Mouse (Mus musculus) spleen, adult 10 weeks (tissue): ENCODE data around the gene Ddx28. TPM values are rescaled to one million over a fixed set of nuclear protein-coding genes. Genes with fewer than 3 reads are reported as not detected.

Experiments
- polyA plus RNA-seq: library from polyadenylated mRNA; stranded (reverse); fragments of 350-450 nt; fragmentation: Illumina TruSeq; extraction: RNeasy Lipid Tissue Mini Kit (QIAGEN cat#74804); gene quantifications from one replicate; pipeline ENCODE4 v1.2.3, GENCODE M21; 2015; ENCODE audit warnings: low replicate concordance; ENCODE audit not compliant: insufficient read depth

Gene Ddx28
- 6.9 TPM for polyA plus RNA-seq

DNA sequence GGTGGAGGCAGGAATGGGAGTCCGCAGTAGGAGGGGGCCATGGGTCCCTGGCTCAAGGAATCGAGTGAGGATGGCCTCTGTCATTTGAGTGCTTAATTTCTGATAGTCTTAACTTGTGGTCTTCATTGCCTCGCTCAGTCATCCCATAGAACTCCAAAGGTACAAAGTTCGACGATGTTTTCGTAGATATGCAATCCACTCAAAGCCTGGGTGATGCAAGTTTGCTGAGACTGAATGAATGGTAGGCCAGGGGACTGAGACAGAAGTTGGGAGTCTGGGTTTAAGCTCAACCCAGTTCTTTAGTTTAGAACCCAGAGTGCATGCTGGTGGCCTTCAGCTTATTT, at the start of gene Ddx28:
Gene Ddx28, minus strand, starts transcription at position 240 of the 344 bp plus-strand sequence.

DNA sequence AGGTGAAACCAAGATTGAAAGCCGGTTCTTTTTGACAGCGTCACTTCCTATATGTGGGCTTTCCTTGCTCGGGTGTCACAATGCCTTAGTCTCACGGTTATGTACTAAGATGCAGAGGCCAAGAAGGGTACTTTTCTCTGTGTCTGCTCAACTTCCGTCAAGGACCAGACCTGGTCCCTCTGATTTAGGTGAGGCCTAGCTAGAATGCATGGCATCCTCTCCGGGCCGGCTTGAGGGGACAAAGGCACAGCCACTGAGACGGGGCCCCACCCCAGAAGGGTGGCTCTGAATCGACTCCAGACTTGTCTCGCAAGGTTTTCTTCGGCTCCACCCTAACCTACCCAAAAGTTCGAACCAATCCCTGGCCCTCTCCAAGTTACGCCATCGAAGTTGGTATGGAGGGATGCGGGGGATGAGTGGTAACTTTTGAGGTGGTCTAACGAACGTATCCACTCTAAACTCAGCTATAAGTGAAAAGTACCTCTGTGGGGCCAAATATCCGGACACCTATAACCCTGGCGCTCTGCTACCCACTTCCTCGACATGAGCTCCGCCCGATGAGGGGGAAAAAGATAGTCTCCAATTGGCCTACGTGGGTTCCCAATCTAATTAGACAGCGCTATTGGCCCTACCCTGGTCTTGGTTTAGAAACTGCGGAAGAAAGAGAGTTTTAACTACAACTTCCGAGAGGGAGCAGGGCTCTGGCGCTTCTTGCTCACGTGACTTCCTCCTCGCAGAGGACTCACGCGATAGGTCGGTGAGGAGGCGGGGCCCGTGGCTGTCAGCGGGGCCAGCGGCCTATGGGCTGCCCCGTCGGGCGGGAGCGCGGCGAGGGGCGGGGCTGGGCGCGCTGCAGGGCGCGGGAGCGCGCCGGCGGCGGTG, 47.3 kb upstream of the Ddx28 start, which contains the start of gene Nfatc3:
Gene Nfatc3, plus strand, starts transcription at position 110 of the 882 bp plus-strand sequence.

GRCm38 (mm10) chr8:106005875-106006274, 5.8 kb downstream of the Ddx28 start, which contains the start of gene Dpep2nb:
TSS of gene Dpep2nb (minus strand) at chr8:106005975.

DNA sequence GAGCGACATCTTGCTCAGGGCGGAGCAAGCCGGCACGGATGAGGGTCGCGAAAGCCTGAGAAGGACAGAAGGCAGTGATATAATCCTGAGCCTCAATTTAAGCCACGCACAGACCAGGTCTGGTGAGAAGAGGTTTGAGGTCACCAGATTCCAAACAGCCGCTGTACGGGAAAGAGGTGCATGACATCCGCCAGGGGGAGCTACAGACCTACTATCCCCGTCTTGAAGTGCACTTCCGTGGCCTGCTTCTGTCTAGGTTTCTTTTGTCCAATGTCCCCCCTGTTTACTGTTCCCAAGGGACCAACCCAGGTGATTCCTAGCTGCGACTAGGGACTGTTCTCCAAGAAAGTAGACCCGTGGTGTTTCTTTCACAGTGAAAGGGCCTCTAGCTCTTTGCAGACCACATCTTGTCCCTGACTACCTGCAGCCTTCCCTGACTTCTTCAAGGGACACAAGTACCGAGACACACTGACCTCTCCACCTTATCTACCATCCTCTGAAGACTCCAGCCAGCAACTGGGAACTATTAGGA, 20.8 kb downstream of the Ddx28 start, which contains the start of gene Dus2:
Gene Dus2, plus strand, starts transcription at position 482 of the 532 bp plus-strand sequence.

GRCm38 (mm10) chr8:105979325-105979724, 32.4 kb downstream of the Ddx28 start, which contains the start of gene Dpep3:
TSS of gene Dpep3 (minus strand) at chr8:105979429.

GRCm38 (mm10) chr8:105965905-105966341, 45.8 kb downstream of the Ddx28 start, which contains the start of gene Slc12a4:
TSS of gene Slc12a4 (minus strand) at chr8:105966097.

Other genes starting within 250 kb of the Ddx28 start
- gene Ranbp10, start 184.5 kb downstream of the Ddx28 start, polyA plus RNA-seq, result 33.1 TPM
- gene Tsnaxip1, start 184.2 kb downstream of the Ddx28 start, polyA plus RNA-seq, result 0.18 TPM
- 12.7 TPM for gene Cenpt, start 158.6 kb downstream of the Ddx28 start, polyA plus RNA-seq
- gene Thap11, start 156.8 kb downstream of the Ddx28 start, polyA plus RNA-seq, result 21.7 TPM
- gene Nutf2, start 151.3 kb downstream of the Ddx28 start, polyA plus RNA-seq, result 79.0 TPM
- gene Edc4, start 131.0 kb downstream of the Ddx28 start, polyA plus RNA-seq, result 23.4 TPM
- gene Nrn1l, start 118.3 kb downstream of the Ddx28 start, polyA plus RNA-seq, result not detected
- 11.7 TPM for gene Pskh1, start 111.4 kb downstream of the Ddx28 start, polyA plus RNA-seq
- 3.9 TPM for gene Ctrl, start 78.0 kb downstream of the Ddx28 start, polyA plus RNA-seq
- gene Psmb10, start 73.4 kb downstream of the Ddx28 start, polyA plus RNA-seq, result 35.5 TPM
- gene Lcat, start 68.5 kb downstream of the Ddx28 start, polyA plus RNA-seq, result 1.4 TPM
- 10.7 TPM for gene Slc12a4, start 45.8 kb downstream of the Ddx28 start, polyA plus RNA-seq
- gene Dpep3, start 32.5 kb downstream of the Ddx28 start, polyA plus RNA-seq, result 0.22 TPM
- gene Dus2, start 20.5 kb downstream of the Ddx28 start, polyA plus RNA-seq, result 16.9 TPM
- not detected for gene Dpep2nb, start 5.9 kb downstream of the Ddx28 start, polyA plus RNA-seq
- 110 TPM for gene Nfatc3, start 47.0 kb upstream of the Ddx28 start, polyA plus RNA-seq
- 0.06 TPM for gene Esrp2, start 125.1 kb upstream of the Ddx28 start, polyA plus RNA-seq
- 32.9 TPM for gene Pla2g15, start 138.5 kb upstream of the Ddx28 start, polyA plus RNA-seq
- gene Slc7a6, start 157.0 kb upstream of the Ddx28 start, polyA plus RNA-seq, result 27.4 TPM
- gene Slc7a6os, start 199.1 kb upstream of the Ddx28 start, polyA plus RNA-seq, result 79.5 TPM
- 20.2 TPM for gene Prmt7, start 199.1 kb upstream of the Ddx28 start, polyA plus RNA-seq